Mouse (Mus musculus) layer of hippocampus, adult 18-20 months (tissue): ENCODE results near the gene Atf7. TPM values are rescaled to one million over a fixed set of nuclear protein-coding genes. Genes with fewer than 3 reads are reported as not detected.

ENCODE experiments used
- DNase-seq, 2 experiments: peaks; one replicate each; pipeline ENCODE4 v3.0.0; 2022; ENCODE audit warnings: low spot score in 2 of 2
- total RNA-seq, 2 experiments: library from RNA; stranded (reverse); gene quantifications; 2 replicates each; pipeline ENCODE4 v1.2.3; 2021

Atf7 gene
- total RNA-seq, 2 experiments from 2014 or later, result 35.7 to 42.6 TPM

DNA sequence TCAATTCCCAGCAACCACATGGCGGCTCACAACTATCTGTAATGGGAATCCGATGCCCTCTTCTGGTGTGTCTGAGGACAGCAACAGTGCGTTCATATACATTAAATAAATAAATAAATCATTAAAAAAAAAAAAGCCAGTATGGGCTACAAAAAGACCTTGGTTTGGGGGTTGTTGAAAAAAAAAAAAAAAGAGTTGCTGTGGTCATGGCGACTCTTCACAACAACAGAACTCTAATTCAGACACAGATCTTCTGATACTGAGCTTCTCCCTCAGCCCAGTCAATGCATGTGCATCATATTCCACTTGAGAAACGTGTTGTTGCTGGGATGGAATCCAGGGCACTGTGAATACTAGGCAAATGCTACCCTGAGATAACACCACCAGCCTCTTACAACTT, 72.7 kb downstream of the Atf7 start:
- no peak for DNase-seq

DNA sequence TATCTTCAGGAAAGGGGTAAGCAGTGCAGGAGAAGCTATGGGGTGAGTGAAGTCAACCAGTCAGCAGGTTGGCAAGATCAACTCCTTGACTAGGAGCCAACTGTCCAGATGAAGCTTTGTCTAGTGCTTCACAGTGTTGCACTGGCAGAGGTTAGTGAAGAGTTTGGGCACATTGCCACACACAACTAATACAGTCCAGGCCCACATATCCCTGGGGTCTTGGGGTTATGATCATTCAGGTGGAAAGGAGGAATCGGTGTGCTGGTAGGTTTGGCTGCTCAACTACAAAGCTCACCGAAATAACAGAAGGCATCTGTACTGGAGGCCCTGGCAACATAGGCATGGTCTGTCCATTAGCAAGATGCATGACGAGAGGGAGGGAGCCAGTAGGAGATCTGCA, 77.8 kb downstream of the Atf7 start:
- no peak for DNase-seq

DNA sequence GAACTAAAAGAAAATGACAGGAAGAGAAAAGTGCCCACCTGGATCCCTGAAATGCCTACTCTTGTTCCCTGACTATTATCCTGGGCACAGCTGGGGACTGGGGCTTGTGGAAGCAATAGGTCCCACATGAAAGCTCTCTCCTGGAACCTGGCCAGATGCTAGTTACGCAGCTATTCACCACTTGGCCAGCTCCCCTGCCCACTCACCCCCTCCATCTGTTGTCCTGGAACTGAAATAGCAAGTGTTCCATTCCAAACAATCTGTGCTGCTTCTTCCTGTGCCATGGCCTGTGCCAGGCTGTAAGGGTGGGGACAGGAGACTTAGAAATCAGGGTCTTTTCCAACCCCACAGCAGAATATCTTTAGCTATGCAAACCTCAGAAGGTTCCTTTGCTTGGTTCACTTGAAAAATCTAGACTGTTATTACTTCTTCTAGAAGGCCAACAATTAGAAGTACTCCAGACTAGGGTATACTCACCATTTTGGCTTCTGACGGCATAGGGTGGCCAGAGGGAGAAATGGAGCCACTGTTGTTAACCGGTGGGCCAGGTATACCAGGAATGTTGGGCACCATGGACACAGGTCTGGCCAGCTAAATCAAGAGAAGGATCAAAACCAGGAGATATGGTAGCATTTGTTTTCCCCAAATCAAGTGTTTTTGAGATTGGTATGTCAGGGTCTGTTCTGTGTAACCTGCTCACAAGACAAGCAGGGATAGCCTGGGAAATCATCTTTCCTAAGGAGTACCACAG, 78.4 kb downstream of the Atf7 start:
- DNase-seq, result peak; percentile 90 to 96

DNA sequence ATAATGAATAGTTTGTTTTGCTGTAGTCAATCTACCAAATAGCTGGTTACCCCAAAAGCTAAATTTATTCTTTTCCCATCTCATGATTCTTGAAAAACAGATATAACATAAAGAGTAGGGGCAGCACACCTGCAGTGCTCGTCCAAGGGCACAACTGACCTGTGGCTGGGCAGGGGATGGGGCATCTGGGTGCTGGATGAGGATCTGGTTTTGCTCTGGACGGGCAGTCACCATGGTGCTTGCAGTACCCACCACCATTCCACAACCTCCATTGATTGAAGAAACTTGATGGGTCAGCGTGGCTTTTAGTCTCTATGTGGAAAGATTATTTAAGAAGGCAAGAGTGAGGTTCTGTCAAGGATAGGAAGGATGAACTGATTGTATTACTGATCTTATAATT, 79.0 kb downstream of the Atf7 start:
- no peak for DNase-seq

- peak; percentile 43 to 68 for DNase-seq
These were observed 80.5 kb downstream of the Atf7 start for GRCm38 (mm10) chr15:102544801-102545200.

DNA sequence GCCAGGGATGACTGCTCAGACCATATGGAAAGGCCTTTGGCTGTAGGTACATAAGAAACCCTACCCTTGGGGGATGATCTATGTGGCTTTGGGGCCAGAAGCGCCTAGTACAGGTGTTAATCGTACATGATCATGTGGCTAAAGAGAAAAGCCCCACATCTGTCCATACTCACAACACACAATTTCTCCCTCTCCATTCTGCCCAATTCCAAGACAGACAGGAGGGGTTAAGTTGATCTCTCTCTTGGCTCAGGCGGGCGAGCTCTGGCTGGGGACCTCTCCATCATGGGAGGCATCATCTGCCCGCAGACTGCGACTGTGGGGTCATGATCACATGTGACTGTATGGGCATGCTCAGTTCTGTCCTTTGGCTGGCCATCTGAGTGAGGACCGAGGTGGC, 91.3 kb downstream of the Atf7 start:
- DNase-seq, result no peak

DNA sequence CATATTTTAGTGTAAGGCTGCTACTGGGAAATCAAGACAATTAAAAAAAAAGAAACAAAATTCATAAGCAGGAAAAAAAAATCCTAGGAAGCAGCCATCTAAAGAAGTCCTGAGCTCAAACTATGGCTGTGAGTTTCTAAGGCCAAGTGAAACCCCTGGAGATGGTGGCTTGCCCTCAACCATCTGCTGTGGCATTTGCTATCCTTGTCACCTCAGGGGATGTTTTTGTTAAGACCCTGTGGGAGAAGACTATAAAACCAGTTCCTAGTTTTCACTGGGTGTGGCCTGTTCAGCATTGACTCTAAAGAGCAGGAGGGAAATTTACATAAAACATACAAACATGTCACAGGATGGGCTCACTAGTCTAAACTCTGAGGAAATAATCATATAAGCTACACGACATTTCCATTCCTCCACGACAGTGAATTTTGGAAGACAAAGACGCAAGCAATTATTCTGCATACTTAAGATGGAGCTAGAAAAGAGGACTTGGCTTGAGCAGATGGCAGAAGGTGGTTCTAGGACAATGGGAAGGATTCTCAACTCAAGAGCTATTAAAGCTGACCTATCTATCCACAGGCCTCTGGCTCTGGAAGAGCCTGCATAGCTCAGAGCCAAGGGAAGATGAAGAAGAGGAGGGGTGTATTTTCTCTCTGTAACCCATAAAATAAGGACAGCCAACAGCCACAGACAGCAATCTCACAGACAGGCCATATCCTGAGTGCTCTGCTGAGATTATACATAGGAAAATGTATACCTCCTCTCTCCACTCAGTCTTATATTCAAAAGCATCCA, 93.0 kb downstream of the Atf7 start:
- no peak for DNase-seq

GRCm38 (mm10) chr15:102531586-102531985, 93.7 kb downstream of the Atf7 start:
- no peak for DNase-seq

DNA sequence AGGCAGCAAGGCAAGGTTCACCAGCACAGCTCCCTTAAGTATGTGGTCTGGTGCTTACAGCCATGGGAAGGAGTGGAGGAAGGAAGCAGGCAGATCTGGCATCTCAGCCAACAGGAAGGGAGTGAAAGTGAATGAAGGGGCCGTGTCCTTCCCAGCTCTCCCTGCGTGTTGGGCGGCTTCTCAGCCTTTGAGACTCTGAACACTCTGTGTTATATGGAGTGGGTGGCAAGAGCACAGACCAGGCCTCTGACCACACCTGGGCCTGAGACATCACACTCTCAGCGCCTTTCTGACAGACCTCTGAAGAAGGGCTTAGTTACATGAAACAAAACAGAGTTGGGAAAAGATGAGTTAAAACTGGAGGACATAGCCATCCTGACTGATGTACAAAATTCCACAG, 94.7 kb downstream of the Atf7 start:
- DNase-seq, result no peak

DNA sequence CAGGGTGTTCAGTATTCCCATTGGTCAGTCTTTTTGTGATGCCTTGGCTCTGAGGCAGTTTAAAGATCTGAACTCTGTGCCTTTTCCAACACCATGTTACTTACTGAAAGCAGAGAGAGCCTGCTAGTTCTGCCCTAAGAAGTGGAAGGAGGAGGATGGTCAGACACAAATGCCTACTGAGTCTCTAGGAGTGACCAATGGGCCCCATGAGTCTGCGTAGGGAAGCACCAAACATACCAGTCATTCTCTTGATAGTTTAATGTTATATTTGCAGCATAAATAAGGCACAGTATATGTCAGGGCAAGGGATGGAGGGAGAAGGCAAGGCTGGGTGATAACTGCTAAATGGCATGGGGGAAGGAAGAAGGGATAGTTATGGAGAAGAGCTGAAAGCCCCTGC, 96.9 kb downstream of the Atf7 start:
- DNase-seq, result no peak

GRCm38 (mm10) chr15:102527936-102528335, 97.3 kb downstream of the Atf7 start:
- no peak for DNase-seq

DNA sequence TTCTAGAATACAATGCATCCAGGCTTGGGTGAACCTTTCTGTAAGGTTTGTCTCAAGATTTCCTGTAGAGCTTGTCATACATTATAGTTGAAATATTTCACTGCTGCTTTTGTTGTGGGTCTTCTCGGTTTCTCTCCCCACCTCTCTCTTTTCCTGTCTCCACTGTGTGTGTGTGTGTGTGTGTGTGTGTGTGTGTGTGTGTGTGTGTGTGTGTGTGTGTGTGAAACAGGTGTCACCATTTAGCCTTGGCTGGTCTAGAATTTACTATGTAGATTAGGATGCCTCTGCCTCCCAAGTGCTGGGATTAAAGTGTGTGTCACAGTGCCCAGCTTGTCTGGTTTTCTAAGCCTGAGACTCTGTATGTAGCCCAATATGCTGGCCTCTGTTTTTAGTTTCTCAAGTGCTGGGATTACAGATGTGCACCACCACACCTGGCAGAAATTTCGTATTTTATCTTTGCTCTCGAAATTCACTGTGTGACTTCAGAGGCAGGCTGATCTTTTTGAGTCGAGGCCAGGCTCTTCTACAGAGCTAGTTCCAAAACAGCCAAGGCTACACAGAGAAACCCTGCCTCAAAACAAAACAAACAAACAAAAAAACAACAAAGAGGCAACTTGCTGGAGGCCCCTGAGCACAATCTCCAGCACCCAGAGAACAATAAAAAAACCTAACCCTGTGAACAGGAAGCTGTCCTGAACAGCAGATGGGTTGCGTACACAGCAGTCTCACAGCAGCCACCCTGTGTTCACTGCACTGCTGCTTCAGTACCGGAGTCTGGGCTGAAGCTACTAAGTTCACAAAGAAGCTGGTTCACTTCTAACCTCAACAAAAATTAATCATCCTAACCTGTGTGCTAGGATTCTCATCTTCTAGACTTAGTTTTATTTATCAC, 98.9 kb downstream of the Atf7 start:
- DNase-seq, result no peak

GRCm38 (mm10) chr15:102524892-102525485, 100.3 kb downstream of the Atf7 start, which contains the start of gene Npff:
TSS of gene Npff (minus strand) at chr15:102524942.
- peak in 1 of 2 experiments; percentile 90 for DNase-seq

GRCm38 (mm10) chr15:102521480-102521879, 103.8 kb downstream of the Atf7 start:
- no peak for DNase-seq

GRCm38 (mm10) chr15:102520416-102520815, 104.8 kb downstream of the Atf7 start:
- no peak for DNase-seq

DNA sequence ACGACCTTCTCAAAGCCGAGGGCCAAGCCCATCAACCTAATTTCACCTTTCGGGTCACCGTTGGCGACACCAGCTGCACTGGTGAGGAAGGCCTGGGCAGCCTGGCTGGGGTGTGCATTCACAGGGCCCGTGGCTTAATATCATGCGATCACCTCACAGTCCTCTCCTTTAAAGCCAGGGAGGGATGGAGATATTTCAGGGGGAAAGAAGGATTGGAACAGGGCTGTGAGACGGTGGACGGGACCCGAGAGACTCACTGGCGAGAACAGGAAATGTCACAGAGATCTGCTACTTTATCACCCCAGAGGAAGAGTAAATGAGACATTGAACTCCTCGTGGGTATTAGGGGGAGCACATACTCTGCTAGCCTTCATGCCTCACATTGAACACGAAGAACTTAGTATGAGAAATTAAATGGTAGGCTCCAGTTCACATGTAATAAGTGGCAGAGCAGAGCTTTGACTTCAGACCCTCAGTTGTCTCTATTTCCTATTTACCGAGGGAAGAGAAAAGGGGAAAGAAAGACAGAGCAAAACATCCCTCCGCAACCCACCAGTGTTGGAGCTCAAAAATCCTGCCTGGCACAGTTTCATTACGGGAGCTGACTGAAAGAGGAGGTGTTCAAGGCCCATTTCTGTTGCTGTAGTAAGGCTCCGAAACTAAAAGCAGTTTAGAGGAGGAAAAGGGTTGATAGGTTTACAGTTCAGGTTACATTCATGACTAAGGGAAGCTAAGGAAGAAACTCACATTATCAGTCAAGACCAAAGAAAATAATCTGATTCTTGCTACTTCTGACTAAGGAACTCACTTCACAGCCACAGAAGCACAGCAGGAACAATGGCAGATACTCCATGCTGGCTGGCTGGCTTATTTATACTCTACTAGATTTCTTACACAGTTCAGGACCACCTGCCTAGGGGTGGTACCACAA, 105.8 kb downstream of the Atf7 start:
- no peak for DNase-seq

GRCm38 (mm10) chr15:102518859-102519201, 106.4 kb downstream of the Atf7 start:
- DNase-seq, result no peak

GRCm38 (mm10) chr15:102517976-102518858, 107.0 kb downstream of the Atf7 start, which contains the start of gene Tarbp2:
TSS of gene Tarbp2 (plus strand) at chr15:102518192.
- peak; percentile 100 for DNase-seq

DNA sequence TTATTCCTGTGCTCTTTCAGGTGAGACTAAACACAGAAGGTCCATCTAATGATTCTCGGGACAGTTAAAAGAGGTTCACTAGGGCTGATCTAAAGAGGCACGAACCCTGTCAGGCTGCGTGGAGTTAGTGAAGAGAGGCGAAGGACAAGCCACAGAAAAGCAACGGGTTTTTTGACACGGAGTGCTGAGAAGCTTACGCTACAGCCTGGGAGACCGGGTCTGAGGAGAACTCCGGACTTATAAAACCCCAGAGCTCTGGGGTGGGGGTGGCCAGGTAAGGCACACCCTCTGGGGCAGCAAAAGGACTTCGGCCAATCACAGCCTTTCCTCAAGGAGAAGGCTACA, 107.7 kb downstream of the Atf7 start:
- DNase-seq, result no peak
